Mouse (Mus musculus) embryonic facial prominence, embryonic 15.5 days (tissue): Measurements from ENCODE around the gene Spindoc. TPM values are rescaled to one million over a fixed set of nuclear protein-coding genes. Genes with fewer than 3 reads are reported as not detected.

Experiments used
- ATAC-seq: fragments of 200-750 bp; cut with Nextera tagmentation; 2 replicates; pipeline ENCODE4 v1.8.0; 2017; ENCODE audit warnings: low read depth, moderate TSS enrichment; ENCODE audit not compliant: insufficient number of reproducible peaks, low FRiP score, low TSS enrichment
- H3K27ac ChIP-seq: fragments of 300-500 bp; sonication (generic); replicated peaks from 2 replicates; pipeline ENCODE4 v1.5.1; 2015; ENCODE audit warnings: mild to moderate bottlenecking, inconsistent platforms
- H3K27me3 ChIP-seq: fragments of 300-500 bp; sonication (generic); 2 replicates; pipeline ENCODE4 v1.6.1; 2015; ENCODE audit warnings: inconsistent platforms
- H3K36me3 ChIP-seq: fragments of 300-500 bp; sonication (generic); 2 replicates; pipeline ENCODE4 v1.6.1; 2015; ENCODE audit warnings: mild to moderate bottlenecking, inconsistent platforms
- H3K4me1 ChIP-seq: fragments of 300-500 bp; sonication (generic); 2 replicates; pipeline ENCODE4 v1.6.1; 2015; ENCODE audit warnings: inconsistent platforms
- H3K4me2 ChIP-seq: fragments of 300-500 bp; sonication (generic); replicated peaks from 2 replicates; pipeline ENCODE4 v1.6.1; 2015; ENCODE audit warnings: mild to moderate bottlenecking, inconsistent platforms
- H3K4me3 ChIP-seq: fragments of 300-500 bp; sonication (generic); replicated peaks from 2 replicates; pipeline ENCODE4 v1.5.1; 2015; ENCODE audit warnings: mild to moderate bottlenecking, inconsistent platforms
- H3K9ac ChIP-seq: fragments of 300-500 bp; sonication (generic); 2 replicates; pipeline ENCODE4 v1.6.1; 2015; ENCODE audit warnings: inconsistent platforms
- H3K9me3 ChIP-seq: fragments of 300-500 bp; sonication (generic); replicated peaks from 2 replicates; pipeline ENCODE4 v1.6.1; 2016; ENCODE audit warnings: inconsistent platforms
- WGBS: fragments of 180-500 bp; shearing (Covaris S2); methylation state at CpG from one replicate; pipeline ENCODE4 v1.1.7; 2015; 5-methylcytosine and 5-hydroxymethylcytosine counted together
- polyA plus RNA-seq: library from polyadenylated mRNA; unstranded; fragments of >200 nt; fragmentation: Nextera tagmentation; extraction: Ambion mirVana; gene quantifications from 2 replicates; pipeline ENCODE4 v1.2.1, GENCODE M21; 2015

Spindoc gene
- polyA plus RNA-seq, 1 experiment from 2014 or later: 30.1 TPM

DNA sequence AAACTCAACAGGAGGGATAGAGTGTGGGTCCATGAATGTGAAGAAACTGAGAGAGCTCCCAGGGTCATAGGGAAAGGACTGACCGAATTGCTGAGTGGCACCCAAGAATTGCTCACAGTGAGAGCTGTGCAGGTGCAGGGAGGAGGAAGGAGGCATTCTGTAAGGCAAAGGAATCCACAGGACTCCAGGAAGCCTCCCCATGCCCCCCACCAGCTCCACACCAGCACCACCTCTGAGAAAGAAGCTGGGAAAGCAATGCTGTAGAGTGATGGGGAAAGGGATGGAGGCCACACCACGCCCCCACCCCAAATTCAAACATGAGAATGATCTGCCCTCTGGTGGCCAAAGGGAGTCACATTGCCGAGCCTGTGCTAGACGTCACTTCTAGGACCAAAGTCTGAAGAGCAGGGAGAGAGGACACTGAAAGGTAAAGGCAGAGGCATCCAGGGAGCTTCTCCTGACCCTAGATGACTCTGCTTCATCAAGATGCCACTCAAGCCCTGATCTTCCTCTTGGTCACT, 37.5 kb downstream of the Spindoc start:
- Histone ChIP-seq H3K36me3 (no peaks in the 10 kb centered on the region), H3K9ac (no peak overlapping the region), H3K4me1 (peaks cover 5% of the 10 kb centered on the region), H3K27me3 (no peaks in the 10 kb centered on the region), H3K9me3 (no peaks in the 10 kb centered on the region), H3K4me2 (no peak overlapping the region), H3K4me3 (no peak overlapping the region), H3K27ac (no peak overlapping the region)
- no peak for ATAC-seq
- WGBS: 17% methylated on average over 4 of the region's 4 CpGs

DNA sequence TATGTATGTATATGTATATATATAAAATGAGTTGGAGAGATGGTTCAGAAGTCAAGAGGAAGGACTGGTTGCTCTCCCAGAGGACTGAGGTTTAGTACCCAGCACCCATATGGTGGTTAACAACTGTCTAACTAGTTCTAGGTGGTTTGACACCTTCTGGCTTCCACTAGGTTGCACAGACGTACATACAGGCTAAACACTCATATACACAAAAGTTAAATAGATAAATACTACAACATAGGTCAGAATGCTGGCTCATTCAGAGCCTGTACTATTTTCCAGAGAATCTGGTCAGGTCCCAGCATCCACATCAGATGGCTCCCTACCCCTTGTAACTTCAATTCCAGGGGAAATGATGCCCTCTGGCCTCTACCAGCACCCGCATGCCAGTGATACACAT, 40.1 kb downstream of the Spindoc start:
- H3K4me3 ChIP-seq: no peak overlapping the region
- H3K36me3 ChIP-seq: no peaks in the 10 kb centered on the region
- H3K4me2 ChIP-seq: no peak overlapping the region
- H3K9me3 ChIP-seq: no peaks in the 10 kb centered on the region
- no peak overlapping the region for H3K27ac ChIP-seq
- WGBS: 68% methylated on average over 2 of the region's 2 CpGs
- H3K4me1 ChIP-seq: peaks cover 29% of the 10 kb centered on the region
- H3K9ac ChIP-seq: no peak overlapping the region
- ATAC-seq: no peak
- H3K27me3 ChIP-seq: no peaks in the 10 kb centered on the region

DNA sequence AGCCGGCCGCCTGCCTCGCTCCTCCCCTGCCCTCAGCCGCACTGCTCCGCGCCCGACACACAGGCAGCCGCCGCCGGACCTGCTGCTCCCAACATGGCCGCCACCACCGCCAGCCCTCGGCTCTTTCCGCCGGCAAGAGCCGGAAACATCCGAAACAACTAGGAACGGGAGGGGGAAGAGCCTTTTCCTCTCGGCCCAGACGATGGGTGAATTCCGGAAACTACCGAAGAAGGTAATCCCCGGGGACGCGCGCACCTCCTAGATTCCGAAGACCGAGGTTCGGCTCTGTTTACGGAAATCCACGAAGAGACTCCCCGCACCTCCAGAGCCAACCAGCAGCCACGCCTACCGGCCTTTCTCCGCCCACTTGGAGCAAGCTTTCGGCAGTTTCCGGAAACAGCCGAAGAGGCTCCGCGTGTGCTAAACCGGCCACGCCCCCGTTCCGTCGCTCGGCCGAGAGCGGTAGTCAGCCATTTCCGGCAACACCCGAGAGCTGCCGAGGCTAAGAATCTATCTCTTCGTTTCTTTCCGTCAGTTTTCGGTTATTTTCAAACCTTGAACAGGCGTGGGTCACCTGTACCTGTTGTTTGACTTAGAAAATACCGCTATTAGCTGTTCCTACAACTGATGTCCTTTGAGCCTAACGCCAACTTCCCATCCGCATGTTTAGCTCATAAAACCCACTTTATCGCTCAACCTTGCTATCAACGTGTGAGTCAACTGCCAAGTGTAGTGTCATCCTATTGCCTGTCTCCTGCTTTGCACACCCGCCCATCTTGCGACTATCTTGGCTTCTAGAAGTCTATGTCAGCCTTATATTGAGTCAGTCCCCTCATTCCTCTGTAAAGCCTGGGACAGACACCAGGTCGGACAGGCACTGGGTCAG, 41.0 kb downstream of the Spindoc start, which contains the start of gene Mark2:
Gene Mark2 (minus strand): TSS at position 349 of the 886 bp plus-strand sequence.
- peak; percentile 94 for ATAC-seq
- H3K36me3 ChIP-seq: no peaks in the 10 kb centered on the region
- H3K27ac ChIP-seq: peak within 1 kb of the TSS; percentile 90
- H3K9me3 ChIP-seq: no peaks in the 10 kb centered on the region
- peak within 1 kb of the TSS; percentile 81 for H3K4me2 ChIP-seq
- peak within 1 kb of the TSS; percentile 96 for H3K9ac ChIP-seq
- H3K4me1 ChIP-seq: peaks cover 37% of the 10 kb centered on the region
- H3K27me3 ChIP-seq: no peaks in the 10 kb centered on the region
- WGBS: 2% methylated on average over 63 of the region's 63 CpGs
- peak within 1 kb of the TSS; percentile 94 for H3K4me3 ChIP-seq

DNA sequence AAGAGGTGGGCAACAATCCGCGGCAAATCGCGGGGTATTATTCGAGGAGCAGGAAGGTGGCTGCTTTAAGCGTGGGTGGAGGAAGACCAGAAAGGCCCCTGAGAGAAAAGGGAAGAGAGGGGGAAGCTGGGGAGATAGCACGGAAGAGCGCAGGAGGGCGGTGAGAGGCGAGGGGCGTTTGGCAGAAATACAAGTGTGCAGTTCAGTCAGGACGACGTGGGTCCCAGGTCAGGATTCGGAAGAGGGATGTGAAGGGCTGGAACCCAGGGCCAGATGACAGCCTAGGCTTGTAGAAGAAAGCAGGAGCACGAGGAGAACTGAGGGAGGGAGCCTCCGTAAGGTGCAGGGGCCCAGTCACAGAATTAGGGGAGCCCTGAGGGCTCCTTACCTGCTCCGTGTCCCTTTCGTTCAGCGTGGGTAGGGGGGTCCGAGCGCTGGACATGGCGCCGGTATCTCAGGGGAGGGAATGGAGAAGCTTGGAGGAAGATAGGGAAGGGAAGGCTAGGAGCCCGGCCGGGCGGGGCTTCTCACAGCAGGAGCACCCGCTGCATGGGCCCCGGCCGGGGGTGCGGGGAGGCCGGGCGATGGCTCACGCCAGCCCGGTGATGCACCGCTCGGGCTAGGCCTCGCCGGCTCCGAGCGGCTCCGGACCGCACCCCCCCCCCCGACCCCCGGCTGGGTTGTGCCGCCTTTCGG, 41.9 kb downstream of the Spindoc start:
- H3K4me1 ChIP-seq: peaks cover 43% of the 10 kb centered on the region
- WGBS: under 1% methylated on average over 29 of the region's 46 CpGs
- peak; percentile 84 for ATAC-seq
- H3K4me2 ChIP-seq: peak overlapping the region; percentile 81
- H3K27ac ChIP-seq: peak overlapping the region; percentile 90
- peak overlapping the region; percentile 94 for H3K4me3 ChIP-seq
- H3K36me3 ChIP-seq: no peaks in the 10 kb centered on the region
- H3K27me3 ChIP-seq: no peaks in the 10 kb centered on the region
- no peaks in the 10 kb centered on the region for H3K9me3 ChIP-seq
- H3K9ac ChIP-seq: peak overlapping the region; percentile 96

DNA sequence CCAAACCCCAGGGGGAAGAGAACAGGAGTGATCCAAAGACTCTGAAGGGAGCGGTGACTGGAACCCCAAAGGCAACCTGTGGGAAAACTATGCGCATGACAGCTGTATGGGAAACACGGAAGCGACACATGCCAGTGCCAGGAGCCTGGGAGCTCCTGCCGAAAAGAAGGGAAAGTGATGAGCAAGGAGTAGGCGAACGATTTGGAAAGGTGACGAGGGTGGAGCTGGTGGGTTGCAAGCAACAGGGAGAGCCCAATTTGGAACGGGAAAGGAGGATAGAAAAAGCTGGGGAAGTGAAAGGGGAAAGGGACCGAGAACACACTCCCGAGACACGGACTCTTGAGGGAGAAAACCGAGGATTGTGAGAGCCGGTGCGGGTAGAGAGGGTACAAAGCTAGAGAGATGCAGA, 42.4 kb downstream of the Spindoc start:
- no peaks in the 10 kb centered on the region for H3K9me3 ChIP-seq
- H3K9ac ChIP-seq: peak overlapping the region; percentile 96
- WGBS: 1% methylated on average over 15 of the region's 15 CpGs
- H3K36me3 ChIP-seq: no peaks in the 10 kb centered on the region
- peak overlapping the region; percentile 94 for H3K4me3 ChIP-seq
- no peaks in the 10 kb centered on the region for H3K27me3 ChIP-seq
- no peak for ATAC-seq
- peak overlapping the region; percentile 81 for H3K4me2 ChIP-seq
- peak overlapping the region; percentile 90 for H3K27ac ChIP-seq
- H3K4me1 ChIP-seq: peaks cover 45% of the 10 kb centered on the region

DNA sequence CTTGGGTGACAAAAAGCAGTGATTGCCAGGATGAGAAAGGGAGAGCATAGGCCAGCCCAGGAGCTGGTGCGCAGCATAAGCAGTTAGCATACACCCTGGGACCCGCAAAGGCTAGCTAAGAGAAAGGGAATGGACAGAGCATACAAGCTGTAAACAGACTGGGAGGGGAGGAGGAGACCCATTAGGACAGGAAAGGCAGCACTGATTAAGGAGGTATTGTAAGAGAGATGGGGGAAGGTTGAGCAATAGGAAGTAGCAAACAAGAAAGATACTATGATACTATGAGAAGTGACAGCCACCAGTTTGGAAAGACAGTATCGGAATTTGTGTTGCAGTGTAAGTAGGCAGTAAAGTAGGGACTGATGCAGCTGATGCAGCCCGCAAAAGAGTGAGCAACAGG, 42.9 kb downstream of the Spindoc start:
- peak overlapping the region; percentile 90 for H3K27ac ChIP-seq
- 33% methylated on average over 4 of the region's 4 CpGs for WGBS
- ATAC-seq: no peak

DNA sequence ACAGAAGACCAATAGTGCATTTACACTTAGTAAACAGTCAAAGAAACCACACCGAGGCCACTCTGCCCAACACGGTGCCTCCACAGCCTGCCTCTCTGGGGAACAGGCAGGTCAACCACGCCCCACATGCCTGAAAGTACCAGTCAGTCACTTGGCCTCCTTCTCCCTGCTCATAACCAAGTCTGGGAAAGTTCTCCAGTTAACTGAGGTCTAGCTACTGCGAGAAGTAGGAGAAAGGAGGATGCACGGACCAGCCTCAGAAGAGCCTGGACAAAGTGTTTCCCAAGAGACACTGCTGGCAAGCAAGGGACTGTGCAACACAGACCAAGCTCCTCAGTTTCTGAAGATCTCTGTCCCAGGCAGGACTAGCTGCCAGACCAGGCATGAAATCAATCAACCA, 43.8 kb downstream of the Spindoc start:
- H3K27me3 ChIP-seq: no peaks in the 10 kb centered on the region
- peak overlapping the region; percentile 96 for H3K9ac ChIP-seq
- no peaks in the 10 kb centered on the region for H3K9me3 ChIP-seq
- no peaks in the 10 kb centered on the region for H3K36me3 ChIP-seq
- peak overlapping the region; percentile 94 for H3K4me3 ChIP-seq
- ATAC-seq: no peak
- WGBS: 39% methylated on average over 5 of the region's 5 CpGs
- peak overlapping the region; percentile 90 for H3K27ac ChIP-seq
- H3K4me1 ChIP-seq: peaks cover 53% of the 10 kb centered on the region
- peak overlapping the region; percentile 81 for H3K4me2 ChIP-seq

More for the DNA sequence above, 42.9 kb downstream of the Spindoc start:
- peaks cover 45% of the 10 kb centered on the region for H3K4me1 ChIP-seq
- H3K4me2 ChIP-seq: peak overlapping the region; percentile 81
- peak overlapping the region; percentile 94 for H3K4me3 ChIP-seq
- H3K9me3 ChIP-seq: no peaks in the 10 kb centered on the region
- H3K27me3 ChIP-seq: no peaks in the 10 kb centered on the region
- H3K9ac ChIP-seq: peak overlapping the region; percentile 96
- no peaks in the 10 kb centered on the region for H3K36me3 ChIP-seq

DNA sequence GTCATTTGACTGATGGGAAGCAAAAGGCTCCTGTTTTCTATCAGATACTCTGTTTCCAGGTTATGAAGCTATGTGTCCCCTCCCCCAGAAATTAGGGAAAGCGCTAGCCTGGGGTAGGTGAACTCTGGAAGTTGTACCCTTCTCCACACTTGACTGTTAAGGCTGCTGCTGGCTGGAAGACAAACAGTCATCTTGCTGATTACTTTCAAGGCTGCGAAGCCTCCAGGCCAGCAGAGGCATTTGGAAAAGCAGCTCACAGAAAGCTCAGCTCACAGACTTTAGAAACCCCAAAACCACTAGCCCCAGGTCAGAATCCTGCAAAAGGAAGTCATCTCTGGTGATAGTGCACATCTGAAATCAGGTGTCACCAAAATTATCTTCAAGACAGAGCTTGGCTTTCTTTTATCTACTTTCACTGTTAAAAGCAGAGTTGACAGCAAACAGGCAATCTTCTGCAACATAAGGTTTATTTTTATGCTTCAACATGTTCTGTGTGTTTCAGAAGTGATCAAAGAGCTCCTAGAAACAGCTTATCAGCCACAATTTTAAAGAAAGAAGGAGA, 44.9 kb downstream of the Spindoc start:
- H3K4me3 ChIP-seq: no peak overlapping the region
- no peak for ATAC-seq
- H3K9ac ChIP-seq: no peak overlapping the region
- no peaks in the 10 kb centered on the region for H3K9me3 ChIP-seq
- 0 out of 2 replicates have a peak overlapping the region, but pooled peaks have one; percentile 53 for H3K27ac ChIP-seq
- WGBS: 78% methylated on average over 2 of the region's 2 CpGs
- no peaks in the 10 kb centered on the region for H3K36me3 ChIP-seq
- H3K4me2 ChIP-seq: peak overlapping the region; percentile 81; the same call in 1 of the 2 replicates
- H3K27me3 ChIP-seq: no peaks in the 10 kb centered on the region
- peaks cover 54% of the 10 kb centered on the region for H3K4me1 ChIP-seq

DNA sequence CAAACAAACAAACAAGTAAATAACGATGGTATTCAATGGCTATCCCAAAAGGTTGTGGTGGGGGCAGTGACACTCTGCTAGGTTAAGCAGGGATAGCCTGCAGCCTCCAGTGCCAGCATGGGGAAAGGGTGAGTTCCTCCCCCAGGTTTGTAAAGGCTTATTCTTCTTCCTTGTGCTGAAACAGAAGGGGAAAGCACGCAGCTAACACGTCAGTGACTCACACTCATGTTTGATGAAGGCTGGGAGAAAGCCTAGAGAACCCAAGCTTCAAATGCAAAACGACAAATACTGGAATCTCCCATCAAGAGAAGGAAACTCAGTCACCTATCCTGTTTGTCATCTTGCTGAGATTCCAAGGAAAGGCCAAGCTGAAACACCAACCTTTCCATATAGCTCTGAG, 47.1 kb downstream of the Spindoc start:
- peaks cover 51% of the 10 kb centered on the region for H3K4me1 ChIP-seq
- no peak overlapping the region for H3K4me3 ChIP-seq
- H3K27me3 ChIP-seq: no peaks in the 10 kb centered on the region
- ATAC-seq: no peak
- 86% methylated on average over 4 of the region's 4 CpGs for WGBS
- no peak overlapping the region for H3K4me2 ChIP-seq
- 0 out of 2 replicates have a peak, but pooled peaks cover 1% of the 10 kb centered on the region for H3K36me3 ChIP-seq
- 0 out of 2 replicates have a peak overlapping the region, but pooled peaks have one; percentile 13 for H3K27ac ChIP-seq
- H3K9me3 ChIP-seq: no peaks in the 10 kb centered on the region
- no peak overlapping the region for H3K9ac ChIP-seq

DNA sequence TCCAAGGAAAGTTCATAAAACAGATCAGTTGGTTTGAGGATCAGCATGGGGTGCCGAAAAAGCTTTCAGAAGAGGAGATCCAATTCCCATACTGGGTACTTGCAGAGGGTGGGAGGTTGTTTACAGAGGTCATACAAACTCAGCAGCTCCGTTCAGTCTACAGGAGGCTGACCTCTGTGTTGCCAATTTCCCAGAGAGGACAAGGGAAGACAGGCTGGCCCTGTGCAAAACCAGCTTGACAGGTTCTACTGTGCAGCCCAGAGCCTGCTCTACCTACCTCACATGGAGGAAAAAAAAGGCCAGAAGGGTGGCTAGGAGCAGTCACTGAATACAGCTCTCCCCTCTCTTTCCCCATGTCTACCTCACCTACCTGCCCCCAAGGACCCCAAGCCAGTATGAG, 48.7 kb downstream of the Spindoc start:
- Histone ChIP-seq H3K9ac (no peak overlapping the region), H3K36me3 (0 out of 2 replicates have a peak, but pooled peaks cover 5% of the 10 kb centered on the region), H3K4me2 (no peak overlapping the region), H3K4me3 (no peak overlapping the region), H3K27me3 (no peaks in the 10 kb centered on the region), H3K4me1 (peaks cover 37% of the 10 kb centered on the region), H3K9me3 (no peaks in the 10 kb centered on the region), H3K27ac (peak overlapping the region; percentile 39)
- 55% methylated on average over 2 of the region's 2 CpGs for WGBS
- no peak for ATAC-seq

DNA sequence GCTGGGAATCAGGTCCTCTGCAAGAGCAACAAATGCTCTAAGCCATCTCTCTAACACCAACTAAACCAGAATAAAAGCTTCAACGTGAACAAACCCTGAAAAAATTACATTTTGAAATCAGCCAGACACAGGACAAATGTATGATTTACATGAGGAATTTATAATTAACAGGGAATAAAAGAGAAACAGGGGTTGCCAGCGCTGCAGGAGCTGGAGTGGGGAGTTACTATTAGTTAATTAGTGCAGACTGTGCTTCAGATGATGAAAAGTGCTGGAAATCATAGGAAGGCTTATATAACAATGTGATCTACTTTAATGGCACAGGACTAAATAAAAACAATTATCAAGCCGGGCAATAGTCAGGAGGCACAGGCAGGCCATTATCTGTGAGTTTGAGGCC, 61.4 kb downstream of the Spindoc start:
- Histone ChIP-seq H3K4me1 (no peaks in the 10 kb centered on the region), H3K4me2 (no peak overlapping the region), H3K27me3 (no peaks in the 10 kb centered on the region), H3K36me3 (no peaks in the 10 kb centered on the region), H3K27ac (no peak overlapping the region), H3K4me3 (no peak overlapping the region), H3K9me3 (no peaks in the 10 kb centered on the region), H3K9ac (no peak overlapping the region)
- 84% methylated on average over 3 of the region's 3 CpGs for WGBS
- ATAC-seq: no peak
